Mouse (Mus musculus) neural tube, embryonic 14.5 days (tissue): ENCODE measurements around the gene Gm28079. TPM values are rescaled to one million over a fixed set of nuclear protein-coding genes. Genes with fewer than 3 reads are reported as not detected.
"Not testable (repeated sequence)": the region's sequence is repeated elsewhere in the genome, so short reads cannot be mapped to it uniquely, and the experiment has no call there.

ENCODE experiments used
- ATAC-seq: fragments of 200-750 bp; cut with Nextera tagmentation; 2 replicates; pipeline ENCODE4 v1.8.0; 2017; ENCODE audit warnings: low read depth, mild to moderate bottlenecking, moderate TSS enrichment, moderate library complexity
- H3K27ac ChIP-seq: fragments of 300-500 bp; sonication (generic); 2 replicates; pipeline ENCODE4 v1.5.1; 2014; ENCODE audit warnings: low read depth, mild to moderate bottlenecking, control low read depth, low read length, moderate library complexity, mixed read lengths
- H3K27me3 ChIP-seq: fragments of 300-500 bp; sonication (generic); 2 replicates; pipeline ENCODE4 v1.6.1; 2014; ENCODE audit warnings: low read length; ENCODE audit not compliant: control insufficient read depth, insufficient read depth
- H3K36me3 ChIP-seq: fragments of 300-500 bp; sonication (generic); 2 replicates; pipeline ENCODE4 v1.6.1; 2014; ENCODE audit warnings: low read length, mixed read lengths; ENCODE audit not compliant: control insufficient read depth, insufficient read depth
- H3K4me1 ChIP-seq: fragments of 300-500 bp; sonication (generic); 2 replicates; pipeline ENCODE4 v1.6.1; 2014; ENCODE audit warnings: low read length; ENCODE audit not compliant: control insufficient read depth, insufficient read depth
- H3K4me2 ChIP-seq: fragments of 300-500 bp; sonication (generic); 2 replicates; pipeline ENCODE4 v1.6.1; 2014; ENCODE audit warnings: mild to moderate bottlenecking, low read depth, low read length, control low read depth
- H3K4me3 ChIP-seq: fragments of 300-500 bp; sonication (generic); 2 replicates; pipeline ENCODE4 v1.5.1; 2014; ENCODE audit warnings: low read depth, low read length, control low read depth, mixed read lengths
- H3K9ac ChIP-seq: fragments of 300-500 bp; sonication (generic); replicated peaks from 2 replicates; pipeline ENCODE4 v1.6.1; 2014; ENCODE audit warnings: low read depth, mild to moderate bottlenecking, control low read depth, low read length, mixed read lengths
- H3K9me3 ChIP-seq: fragments of 300-500 bp; sonication (generic); 2 replicates; pipeline ENCODE4 v1.6.1; 2016; ENCODE audit warnings: low read length; ENCODE audit not compliant: control insufficient read depth
- WGBS: fragments of 180-500 bp; shearing (Covaris S2); extraction: QIAGEN DNeasy Blood & Tissue Kit; methylation state at CpG from one replicate; pipeline ENCODE4 v1.1.7; 2014; 5-methylcytosine and 5-hydroxymethylcytosine counted together
- polyA plus RNA-seq: library from polyadenylated mRNA; unstranded; fragments of >200 nt; fragmentation: Nextera tagmentation; extraction: Ambion mirVana; gene quantifications from 2 replicates; pipeline ENCODE4 v1.2.1, GENCODE M21; 2014

The Gm28079 gene
- polyA plus RNA-seq = not detected in 2 replicates

DNA sequence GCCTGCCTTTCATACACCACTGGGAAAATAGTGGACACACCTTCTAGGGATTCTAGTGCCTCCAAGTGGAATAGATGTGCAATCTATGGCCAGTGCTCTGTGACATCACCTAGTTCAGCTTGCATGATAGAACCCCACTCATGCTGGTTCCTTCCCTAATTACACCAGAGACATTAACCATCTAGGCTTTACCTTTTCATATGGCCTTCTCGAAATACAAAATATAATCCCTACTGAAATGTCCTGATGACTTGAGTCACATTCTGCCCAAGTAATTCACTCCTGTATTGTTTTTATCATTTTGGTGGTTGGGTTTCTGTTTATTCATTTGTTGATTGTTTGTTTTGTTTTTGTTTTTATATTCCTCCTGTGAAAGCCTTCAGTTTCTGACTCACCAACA lies at the start of gene Gm28079:
Gene Gm28079, minus strand, starts transcription at position 101 of the 400 bp plus-strand sequence.
- no CpG with 5 or more reads among the region's 1 CpGs for WGBS
- H3K27ac ChIP-seq, H3K9me3 ChIP-seq, H3K4me3 ChIP-seq, H3K4me1 ChIP-seq, H3K9ac ChIP-seq, ATAC-seq, H3K4me2 ChIP-seq, H3K27me3 ChIP-seq, H3K36me3 ChIP-seq: not testable (repeated sequence)
